Mouse (Mus musculus): ENCODE measurements at regions not wholly inside any gene's neighbourhood (a gene's known extent, or its start where the extent isn't known, plus 50 kb on each side); places are given as distances from the start of the nearest gene placed in this dataset.

DNA sequence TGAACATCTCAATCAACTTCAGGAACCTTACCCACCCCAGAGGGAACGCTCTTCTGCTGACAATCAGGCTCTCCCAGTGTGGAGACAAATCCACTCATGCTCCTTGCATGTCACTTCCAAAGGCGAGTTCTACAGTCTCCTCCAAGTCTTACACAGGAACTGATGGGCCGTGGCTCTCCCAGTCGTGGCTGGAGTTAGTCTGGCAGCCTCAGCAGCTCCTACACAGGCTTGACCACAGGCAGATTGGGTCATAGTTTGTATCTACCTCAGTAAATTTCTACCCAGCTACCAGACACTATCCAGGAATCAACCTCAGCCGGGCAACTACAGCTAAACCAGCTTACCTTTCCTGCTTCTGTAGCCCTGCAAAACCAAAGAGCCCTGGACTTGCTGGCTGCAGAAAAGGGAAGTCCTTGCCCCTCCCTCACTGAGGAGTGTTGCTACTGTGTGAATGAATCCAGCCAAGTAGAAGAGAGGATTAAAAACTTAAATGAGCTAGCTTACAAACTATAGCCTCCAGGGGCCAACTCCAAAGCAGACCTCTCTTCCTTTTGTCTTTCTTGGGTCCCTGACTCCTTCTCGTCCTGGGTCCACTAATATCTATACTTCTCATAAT lies 978.5 kb downstream of the 4930447A16Rik start:
- H3K4me3 ChIP-seq (replicated peaks; ENCODE audit: low read length) = no peak overlapping the region
- ATAC-seq (ENCODE audit: low FRiP score) (no peak), DNase-seq (ENCODE audit: low spot score) (no peak)
- H3K9me3 ChIP-seq (ENCODE audit: control insufficient read depth, low read length) = no peaks in the 10 kb centered on the region
- WGBS = 68% methylated on average over 6 of the region's 6 CpGs
- no peak overlapping the region for H3K9ac ChIP-seq
- no peak overlapping the region for H3K4me2 ChIP-seq (replicated peaks)
- H3K27ac ChIP-seq = no peak overlapping the region
- no peaks in the 10 kb centered on the region for H3K4me1 ChIP-seq (replicated peaks; ENCODE audit: control insufficient read depth, insufficient read depth, low read length)
- no peaks in the 10 kb centered on the region for H3K36me3 ChIP-seq (replicated peaks; ENCODE audit: control insufficient read depth, insufficient read depth)
- no peaks in the 10 kb centered on the region for H3K27me3 ChIP-seq (ENCODE audit: control insufficient read depth, insufficient read depth, low read length)

DNA sequence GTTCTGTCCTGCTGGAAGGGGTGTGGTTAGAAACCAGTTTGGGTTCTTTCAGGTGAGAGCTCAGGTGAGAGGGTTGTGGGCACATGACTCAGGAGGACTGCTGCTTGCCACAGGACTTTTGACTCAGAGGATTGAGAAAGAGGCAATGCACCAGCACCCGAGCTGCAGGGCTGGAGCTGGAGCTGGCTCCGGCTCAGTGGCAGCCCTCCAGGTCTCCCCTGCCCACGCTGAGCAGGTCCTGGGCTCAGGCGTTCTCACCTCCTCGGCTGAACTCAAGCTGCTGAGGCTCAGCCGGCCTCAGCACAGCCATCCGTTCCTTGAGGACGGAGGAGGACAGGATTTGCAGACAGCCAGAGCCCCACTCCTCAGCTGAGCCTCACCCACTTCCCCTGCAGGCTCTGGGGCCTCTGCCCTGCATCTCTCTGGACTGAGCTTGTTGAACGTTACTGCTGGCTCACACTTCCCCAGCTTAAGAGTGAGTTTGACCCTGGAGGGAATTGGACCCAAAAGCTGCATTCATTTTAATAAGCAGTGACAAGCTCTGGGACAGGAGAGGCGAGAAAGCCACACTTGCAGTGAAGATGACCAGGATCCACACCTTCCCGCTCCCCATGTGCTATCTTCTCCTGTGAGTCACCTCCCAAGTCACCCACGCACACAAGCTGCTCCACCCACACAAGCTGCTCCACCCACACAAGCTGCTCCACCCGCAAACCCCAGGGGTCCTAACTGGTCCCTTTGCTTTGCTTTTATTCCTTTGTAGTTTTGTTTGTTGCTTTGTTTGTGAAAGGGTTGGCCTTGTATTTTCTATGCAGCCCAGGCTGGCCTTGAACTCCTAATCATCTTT lies 981.0 kb downstream of the 4930447A16Rik start:
- Histone ChIP-seq H3K9me3 (ENCODE audit: control insufficient read depth, low read length) (no peaks in the 10 kb centered on the region), H3K9ac (no peak overlapping the region), H3K4me1 (replicated peaks; ENCODE audit: control insufficient read depth, insufficient read depth, low read length) (no peaks in the 10 kb centered on the region), H3K36me3 (replicated peaks; ENCODE audit: control insufficient read depth, insufficient read depth) (no peaks in the 10 kb centered on the region), H3K4me2 (replicated peaks) (no peak overlapping the region), H3K4me3 (replicated peaks; ENCODE audit: low read length) (no peak overlapping the region), H3K27ac (no peak overlapping the region), H3K27me3 (ENCODE audit: control insufficient read depth, insufficient read depth, low read length) (no peaks in the 10 kb centered on the region)
- WGBS = 58% methylated on average over 13 of the region's 13 CpGs
- DNase-seq (ENCODE audit: low spot score) = no peak
- ATAC-seq (ENCODE audit: low FRiP score) = no peak

DNA sequence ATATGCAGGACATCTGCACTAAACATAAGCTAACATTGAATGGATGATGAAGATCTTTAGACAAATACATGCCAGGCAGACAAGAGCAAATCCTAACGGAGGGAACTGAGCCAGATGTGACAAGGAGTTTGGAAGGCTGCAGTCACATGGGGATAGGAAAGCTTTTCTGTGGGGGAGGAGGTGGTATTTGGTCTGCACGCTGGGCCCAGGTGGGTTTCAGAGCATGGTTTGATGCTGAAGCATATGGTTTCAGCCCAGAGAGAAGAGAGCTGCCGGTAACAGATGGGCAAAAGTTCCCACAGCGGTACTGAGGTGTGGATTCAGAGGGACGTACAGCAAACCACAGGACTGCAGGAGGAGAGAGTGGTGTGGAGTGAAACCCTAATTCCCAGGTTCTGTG lies 982.1 kb downstream of the 4930447A16Rik start:
- H3K9me3 ChIP-seq (ENCODE audit: control insufficient read depth, low read length) = no peaks in the 10 kb centered on the region
- DNase-seq (ENCODE audit: low spot score) (no peak), ATAC-seq (ENCODE audit: low FRiP score) (no peak)
- H3K4me3 ChIP-seq (replicated peaks; ENCODE audit: low read length) = no peak overlapping the region
- no peaks in the 10 kb centered on the region for H3K27me3 ChIP-seq (ENCODE audit: control insufficient read depth, insufficient read depth, low read length)
- H3K36me3 ChIP-seq (replicated peaks; ENCODE audit: control insufficient read depth, insufficient read depth) = no peaks in the 10 kb centered on the region
- H3K4me1 ChIP-seq (replicated peaks; ENCODE audit: control insufficient read depth, insufficient read depth, low read length) = no peaks in the 10 kb centered on the region
- H3K4me2 ChIP-seq (replicated peaks) = no peak overlapping the region
- H3K9ac ChIP-seq = no peak overlapping the region
- 63% methylated on average over 5 of the region's 5 CpGs for WGBS
- H3K27ac ChIP-seq = no peak overlapping the region

DNA sequence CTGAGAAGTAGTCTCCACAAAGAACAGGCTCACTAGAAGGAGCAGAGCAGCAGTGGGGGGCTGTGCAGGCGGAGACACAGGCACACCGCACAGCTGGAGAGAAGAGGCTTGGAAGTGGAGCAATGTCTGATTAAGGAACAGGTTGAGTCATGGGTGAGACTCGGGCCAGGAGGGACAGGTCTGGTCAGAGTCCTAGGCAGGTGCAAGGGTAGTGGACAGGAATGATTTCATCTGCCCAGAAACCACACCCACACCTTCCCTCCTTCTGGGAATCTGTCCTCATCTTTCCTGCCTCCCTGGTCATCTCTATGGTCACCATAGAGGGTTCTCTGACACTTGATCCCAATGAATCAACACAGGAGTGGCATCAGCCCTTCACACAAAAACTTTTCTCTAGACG lies 983.8 kb downstream of the 4930447A16Rik start:
- Histone ChIP-seq H3K4me2 (replicated peaks) (no peak overlapping the region), H3K4me3 (replicated peaks; ENCODE audit: low read length) (no peak overlapping the region), H3K9me3 (ENCODE audit: control insufficient read depth, low read length) (no peaks in the 10 kb centered on the region), H3K36me3 (replicated peaks; ENCODE audit: control insufficient read depth, insufficient read depth) (no peaks in the 10 kb centered on the region), H3K27me3 (ENCODE audit: control insufficient read depth, insufficient read depth, low read length) (no peaks in the 10 kb centered on the region), H3K4me1 (replicated peaks; ENCODE audit: control insufficient read depth, insufficient read depth, low read length) (no peaks in the 10 kb centered on the region), H3K27ac (no peak overlapping the region), H3K9ac (no peak overlapping the region)
- DNase-seq (ENCODE audit: low spot score) (no peak), ATAC-seq (ENCODE audit: low FRiP score) (no peak)
- 79% methylated on average over 4 of the region's 4 CpGs for WGBS

DNA sequence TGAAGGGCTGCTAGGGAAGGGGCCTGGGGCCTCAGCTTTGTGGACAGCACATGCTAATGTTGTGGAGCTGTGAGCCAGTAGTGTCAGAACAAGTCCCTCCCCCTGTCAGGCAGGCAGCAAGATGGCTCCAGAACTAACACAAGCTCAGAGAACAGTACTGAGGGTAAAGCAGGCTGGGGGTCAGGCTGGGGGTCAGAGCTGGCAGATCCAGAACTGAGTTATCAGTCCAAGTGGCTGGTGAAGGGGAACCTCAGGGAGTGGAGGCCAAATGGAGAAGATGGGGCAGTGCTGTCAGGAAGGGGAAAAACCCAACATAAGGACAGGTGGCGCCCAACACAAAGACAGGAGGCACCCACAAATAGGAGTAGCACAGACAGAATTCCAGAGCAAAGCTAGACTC lies 985.1 kb downstream of the 4930447A16Rik start:
- WGBS = 81% methylated on average over 1 of the region's 1 CpGs
- no peaks in the 10 kb centered on the region for H3K9me3 ChIP-seq (ENCODE audit: control insufficient read depth, low read length)
- H3K4me2 ChIP-seq (replicated peaks) = no peak overlapping the region
- H3K27me3 ChIP-seq (ENCODE audit: control insufficient read depth, insufficient read depth, low read length) = no peaks in the 10 kb centered on the region
- no peaks in the 10 kb centered on the region for H3K36me3 ChIP-seq (replicated peaks; ENCODE audit: control insufficient read depth, insufficient read depth)
- no peak overlapping the region for H3K9ac ChIP-seq
- H3K4me1 ChIP-seq (replicated peaks; ENCODE audit: control insufficient read depth, insufficient read depth, low read length) = no peaks in the 10 kb centered on the region
- ATAC-seq (ENCODE audit: low FRiP score) = no peak
- no peak for DNase-seq (ENCODE audit: low spot score)
- H3K4me3 ChIP-seq (replicated peaks; ENCODE audit: low read length) = no peak overlapping the region
- no peak overlapping the region for H3K27ac ChIP-seq

DNA sequence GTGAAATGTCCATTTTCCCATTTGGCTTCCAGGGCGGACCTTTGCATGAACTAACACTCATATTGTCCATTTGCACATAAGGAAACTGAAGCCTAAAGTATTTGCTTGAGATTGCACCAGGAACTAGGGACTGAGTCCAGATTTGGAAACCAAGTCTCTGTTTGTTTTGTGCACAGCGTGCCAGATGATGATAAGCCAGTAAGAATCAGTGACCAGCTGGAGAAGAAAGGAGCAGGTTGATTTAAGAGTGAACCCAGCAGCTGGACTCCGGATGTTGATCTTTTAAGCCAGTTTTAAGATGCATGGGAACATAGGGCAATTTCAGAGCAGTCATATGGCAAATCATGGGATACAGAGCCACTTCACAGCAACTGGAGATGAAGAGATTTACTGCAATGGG lies 987.1 kb downstream of the 4930447A16Rik start:
- 84% methylated on average over 3 of the region's 3 CpGs for WGBS
- no peaks in the 10 kb centered on the region for H3K9me3 ChIP-seq (ENCODE audit: control insufficient read depth, low read length)

DNA sequence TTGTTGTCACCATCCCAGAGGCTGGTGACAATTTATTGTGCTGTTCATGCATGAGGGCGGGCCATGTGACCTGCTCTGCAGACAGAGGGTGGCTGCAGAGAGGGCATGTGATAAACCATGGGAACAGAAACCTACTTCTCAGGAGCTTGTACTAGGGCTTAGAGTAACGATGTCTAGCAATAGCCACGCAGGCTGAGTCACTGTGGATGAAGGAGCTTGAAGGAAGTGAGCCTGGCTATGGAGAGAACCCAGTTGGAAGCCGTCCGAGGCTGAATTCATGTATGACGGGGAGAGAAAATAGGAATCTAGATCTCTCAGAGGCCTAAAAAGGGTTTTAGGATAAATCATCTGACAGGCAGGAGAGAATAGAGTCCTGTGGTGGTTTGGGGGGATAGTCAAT lies 988.0 kb downstream of the 4930447A16Rik start:
- H3K9ac ChIP-seq = no peak overlapping the region
- H3K27ac ChIP-seq = no peak overlapping the region
- H3K4me3 ChIP-seq (replicated peaks; ENCODE audit: low read length) = no peak overlapping the region
- ATAC-seq (ENCODE audit: low FRiP score) = no peak
- no peak for DNase-seq (ENCODE audit: low spot score)
- H3K4me1 ChIP-seq (replicated peaks; ENCODE audit: control insufficient read depth, insufficient read depth, low read length) = no peaks in the 10 kb centered on the region
- H3K9me3 ChIP-seq (ENCODE audit: control insufficient read depth, low read length) = no peaks in the 10 kb centered on the region
- 93% methylated on average over 6 of the region's 6 CpGs for WGBS
- H3K36me3 ChIP-seq (replicated peaks; ENCODE audit: control insufficient read depth, insufficient read depth) = no peaks in the 10 kb centered on the region
- H3K4me2 ChIP-seq (replicated peaks) = no peak overlapping the region
- H3K27me3 ChIP-seq (ENCODE audit: control insufficient read depth, insufficient read depth, low read length) = no peaks in the 10 kb centered on the region

More for the DNA sequence above, 987.1 kb downstream of the 4930447A16Rik start:
- no peaks in the 10 kb centered on the region for H3K36me3 ChIP-seq (replicated peaks; ENCODE audit: control insufficient read depth, insufficient read depth)
- H3K9ac ChIP-seq = no peak overlapping the region
- no peak for ATAC-seq (ENCODE audit: low FRiP score)
- no peak overlapping the region for H3K4me2 ChIP-seq (replicated peaks)
- no peak overlapping the region for H3K4me3 ChIP-seq (replicated peaks; ENCODE audit: low read length)
- H3K27ac ChIP-seq = no peak overlapping the region
- no peaks in the 10 kb centered on the region for H3K4me1 ChIP-seq (replicated peaks; ENCODE audit: control insufficient read depth, insufficient read depth, low read length)
- H3K27me3 ChIP-seq (ENCODE audit: control insufficient read depth, insufficient read depth, low read length) = no peaks in the 10 kb centered on the region
- no peak for DNase-seq (ENCODE audit: low spot score)

DNA sequence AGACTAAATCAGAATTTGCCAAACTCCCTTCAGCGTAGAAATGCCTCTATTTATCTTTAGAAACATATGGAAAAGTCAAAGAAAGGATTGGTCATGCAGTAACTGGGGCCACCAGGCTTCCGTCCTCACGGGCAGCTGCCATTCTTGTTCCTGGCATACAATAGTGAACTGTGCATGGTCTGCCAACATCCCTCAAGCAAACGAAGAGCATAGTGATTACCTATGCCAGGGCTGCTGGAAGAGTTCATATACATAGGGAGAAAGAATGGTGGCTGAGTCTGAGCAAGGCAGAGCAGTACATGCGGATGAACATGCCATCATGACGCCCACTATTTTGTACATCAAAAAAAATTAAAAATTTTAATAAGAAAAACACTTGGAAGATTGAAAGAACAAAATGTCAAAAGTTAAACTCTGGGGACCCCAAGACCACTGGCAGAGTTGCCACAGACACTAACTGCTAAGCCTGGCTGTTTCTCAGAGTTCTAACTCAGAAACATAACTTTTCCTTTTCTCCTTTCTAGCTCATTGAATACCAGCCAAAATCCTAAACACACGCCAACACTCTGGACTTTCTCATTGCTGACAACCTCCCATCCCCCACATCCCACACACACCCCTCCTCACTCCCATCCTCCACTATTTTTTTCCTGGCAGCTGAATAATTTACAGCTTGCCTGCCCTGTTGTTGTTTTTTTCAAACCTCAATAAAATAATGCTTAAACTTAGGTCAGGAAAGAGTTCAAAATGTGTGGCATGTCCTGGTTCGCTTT lies 989.1 kb downstream of the 4930447A16Rik start:
- DNase-seq (ENCODE audit: low spot score) (no peak), ATAC-seq (ENCODE audit: low FRiP score) (no peak)
- Histone ChIP-seq H3K9me3 (ENCODE audit: control insufficient read depth, low read length) (no peaks in the 10 kb centered on the region), H3K36me3 (replicated peaks; ENCODE audit: control insufficient read depth, insufficient read depth) (no peaks in the 10 kb centered on the region), H3K4me3 (replicated peaks; ENCODE audit: low read length) (no peak overlapping the region), H3K4me1 (replicated peaks; ENCODE audit: control insufficient read depth, insufficient read depth, low read length) (no peaks in the 10 kb centered on the region), H3K4me2 (replicated peaks) (no peak overlapping the region), H3K27me3 (ENCODE audit: control insufficient read depth, insufficient read depth, low read length) (no peaks in the 10 kb centered on the region), H3K27ac (no peak overlapping the region), H3K9ac (no peak overlapping the region)
- 71% methylated on average over 8 of the region's 8 CpGs for WGBS

DNA sequence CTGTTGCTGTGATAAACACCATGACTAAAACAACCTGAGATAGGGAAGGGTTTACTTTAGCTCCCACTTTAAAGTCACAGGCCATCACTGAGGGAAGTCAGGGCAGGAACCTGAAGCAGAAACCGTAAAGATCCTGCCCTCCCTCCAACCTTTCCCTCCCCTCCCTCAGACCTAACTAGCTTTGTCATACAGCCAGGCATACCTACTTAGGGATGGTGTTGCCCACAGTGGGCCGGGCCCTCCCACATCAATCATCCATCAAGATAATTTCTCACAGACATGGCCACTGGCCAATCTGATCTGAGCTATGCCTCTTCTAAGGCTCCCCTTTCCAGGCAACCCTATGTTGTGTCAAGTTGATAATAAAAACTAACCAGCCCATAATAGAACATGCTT lies 989.7 kb downstream of the 4930447A16Rik start:
- no peak for ATAC-seq (ENCODE audit: low FRiP score)
- 70% methylated on average over 2 of the region's 2 CpGs for WGBS

More for the DNA sequence above, 989.7 kb downstream of the 4930447A16Rik start:
- no peaks in the 10 kb centered on the region for H3K36me3 ChIP-seq (replicated peaks; ENCODE audit: control insufficient read depth, insufficient read depth)
- no peak overlapping the region for H3K9ac ChIP-seq
- no peaks in the 10 kb centered on the region for H3K4me1 ChIP-seq (replicated peaks; ENCODE audit: control insufficient read depth, insufficient read depth, low read length)
- no peak overlapping the region for H3K4me3 ChIP-seq (replicated peaks; ENCODE audit: low read length)
- H3K27me3 ChIP-seq (ENCODE audit: control insufficient read depth, insufficient read depth, low read length) = no peaks in the 10 kb centered on the region
- no peak for DNase-seq (ENCODE audit: low spot score)
- H3K27ac ChIP-seq = no peak overlapping the region
- no peaks in the 10 kb centered on the region for H3K9me3 ChIP-seq (ENCODE audit: control insufficient read depth, low read length)
- H3K4me2 ChIP-seq (replicated peaks) = no peak overlapping the region
